Mouse (Mus musculus): Measurements from ENCODE around the gene Lypd6.

The Lypd6 gene

DNA sequence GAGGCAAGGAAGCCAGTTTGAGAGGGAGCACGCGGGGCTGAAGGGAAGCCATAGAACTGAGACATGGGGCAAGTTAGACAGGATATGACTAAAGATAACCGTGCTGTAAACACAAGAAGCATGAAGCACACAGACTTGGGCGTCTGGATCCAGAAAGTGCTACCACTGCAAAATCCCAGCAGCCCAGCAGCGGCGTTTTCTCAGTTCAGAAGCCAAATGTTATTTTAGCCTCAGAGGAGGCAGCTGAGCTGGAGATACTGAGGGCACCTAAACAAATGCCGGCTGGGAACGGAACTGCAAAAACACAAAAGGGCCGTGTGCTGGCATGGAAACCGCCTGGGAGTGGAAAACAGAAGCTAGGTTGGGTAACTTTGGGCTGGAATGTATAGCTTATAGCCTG, 43.9 kb downstream of the Lypd6 start:
- DNase-seq: peak; percentile 14

DNA sequence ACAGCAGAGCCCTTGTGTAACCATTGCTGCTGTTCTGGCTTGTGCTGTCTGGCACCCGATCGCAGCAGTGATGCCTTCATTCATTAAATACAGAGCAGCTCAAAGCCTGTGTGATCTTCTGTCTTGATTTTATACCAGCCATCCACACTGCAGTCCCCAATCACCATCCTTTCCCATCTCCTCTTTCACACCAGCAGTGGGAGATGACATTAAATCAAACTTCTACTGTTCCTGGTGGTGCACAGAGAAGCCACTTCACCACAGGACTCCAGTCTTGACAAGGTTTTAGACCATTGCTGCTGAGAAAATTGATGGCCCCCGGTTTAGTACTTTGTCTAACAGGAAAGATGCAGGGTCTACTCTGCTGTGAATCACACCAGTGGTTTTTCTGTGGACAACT, 44.9 kb downstream of the Lypd6 start:
- no peak for DNase-seq

DNA sequence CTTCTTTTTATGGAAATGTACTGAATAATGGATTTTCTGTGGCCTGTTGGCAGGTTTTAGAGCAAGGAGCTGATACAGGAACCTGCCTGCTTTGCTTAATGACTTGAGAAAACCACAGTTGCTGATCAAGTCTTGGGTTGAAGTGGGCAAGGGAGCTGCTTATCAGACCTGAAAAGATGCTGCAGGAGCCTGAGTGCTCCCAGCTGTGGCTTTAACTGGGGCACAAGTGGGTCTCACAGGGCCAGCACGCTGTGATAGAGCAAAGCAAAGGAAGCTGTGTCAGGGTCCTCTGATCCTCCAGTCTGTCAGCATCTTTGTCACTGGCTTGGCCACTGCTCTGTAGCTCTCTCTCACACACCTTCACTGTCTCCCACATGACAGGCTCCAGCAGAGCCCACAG, 45.4 kb downstream of the Lypd6 start:
- no peak for DNase-seq

DNA sequence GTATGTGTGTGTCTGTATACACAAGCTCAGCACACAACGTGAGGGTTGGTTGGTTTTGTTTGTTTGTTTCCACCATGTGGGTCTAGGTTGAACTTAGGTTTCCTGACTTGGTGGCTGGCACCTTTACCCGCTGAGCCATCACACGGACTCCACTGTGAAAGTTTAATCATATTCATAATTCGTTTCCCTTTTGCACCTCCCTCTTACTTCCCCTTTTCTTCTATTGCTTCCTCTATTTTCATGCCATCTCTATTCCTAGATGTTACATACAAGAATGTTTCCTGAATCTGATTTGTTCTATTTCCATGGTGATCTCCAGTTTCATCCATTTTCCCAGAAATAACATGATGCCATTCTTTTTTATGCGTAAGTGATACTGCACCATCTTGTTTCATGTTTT, 46.2 kb downstream of the Lypd6 start:
- no peak for DNase-seq

DNA sequence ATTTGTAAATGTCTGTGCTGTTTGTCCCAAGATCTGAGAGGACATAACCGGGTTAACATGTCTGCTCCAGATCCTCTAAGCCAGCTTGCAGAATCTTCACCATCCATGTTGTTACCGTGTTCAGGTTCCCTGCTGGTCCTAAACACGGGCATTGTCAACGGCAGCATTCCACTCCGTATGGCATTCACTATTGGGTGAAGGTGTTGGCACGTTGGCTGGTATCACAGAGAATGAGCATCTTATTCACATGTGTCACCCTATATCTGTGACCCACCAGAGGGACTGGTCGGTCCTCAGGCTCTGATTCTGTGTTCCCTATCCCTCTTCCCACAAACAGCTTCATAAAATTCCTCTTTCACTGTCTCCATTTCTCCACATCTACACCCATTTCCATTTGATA, 52.9 kb downstream of the Lypd6 start:
- no peak for DNase-seq

DNA sequence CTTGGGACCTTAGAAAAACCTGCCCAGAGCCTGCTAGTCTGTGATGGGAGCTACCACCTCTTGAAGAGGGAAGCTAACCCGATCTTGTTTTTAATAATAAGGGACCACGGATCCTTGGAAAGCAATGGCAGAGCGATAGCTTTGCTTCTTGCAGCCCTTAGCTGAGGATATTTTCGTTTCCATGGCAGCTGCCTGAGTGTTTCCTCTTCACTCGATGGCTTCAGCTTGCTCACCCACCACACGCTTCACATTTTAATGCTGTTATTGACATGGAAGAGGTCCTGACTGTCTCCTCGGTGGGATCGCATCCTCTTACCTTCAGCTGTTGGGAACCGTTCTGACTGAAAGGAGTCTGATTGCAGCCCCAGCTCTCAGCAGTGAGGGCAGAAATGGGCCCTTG, 54.6 kb downstream of the Lypd6 start:
- DNase-seq: no peak

DNA sequence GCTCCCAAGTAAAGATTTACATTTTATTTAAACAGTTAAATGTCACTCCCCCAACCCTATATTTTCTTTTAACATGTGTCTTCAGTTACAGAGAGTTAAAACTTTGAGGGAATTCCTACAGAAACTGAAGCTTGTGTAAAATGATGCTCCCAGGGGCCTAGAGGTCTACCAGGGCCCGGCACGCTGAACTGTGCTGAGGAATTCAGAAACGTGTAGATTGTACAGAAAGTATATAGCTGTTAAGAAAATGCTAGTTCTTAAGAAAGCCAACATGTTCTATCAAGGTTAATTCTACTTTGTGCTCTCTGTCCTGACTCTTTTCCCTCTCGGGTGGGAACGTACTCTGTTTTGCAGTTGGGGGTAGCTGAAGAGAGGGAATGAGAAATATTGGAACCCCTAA, 57.1 kb downstream of the Lypd6 start:
- DNase-seq: no peak

DNA sequence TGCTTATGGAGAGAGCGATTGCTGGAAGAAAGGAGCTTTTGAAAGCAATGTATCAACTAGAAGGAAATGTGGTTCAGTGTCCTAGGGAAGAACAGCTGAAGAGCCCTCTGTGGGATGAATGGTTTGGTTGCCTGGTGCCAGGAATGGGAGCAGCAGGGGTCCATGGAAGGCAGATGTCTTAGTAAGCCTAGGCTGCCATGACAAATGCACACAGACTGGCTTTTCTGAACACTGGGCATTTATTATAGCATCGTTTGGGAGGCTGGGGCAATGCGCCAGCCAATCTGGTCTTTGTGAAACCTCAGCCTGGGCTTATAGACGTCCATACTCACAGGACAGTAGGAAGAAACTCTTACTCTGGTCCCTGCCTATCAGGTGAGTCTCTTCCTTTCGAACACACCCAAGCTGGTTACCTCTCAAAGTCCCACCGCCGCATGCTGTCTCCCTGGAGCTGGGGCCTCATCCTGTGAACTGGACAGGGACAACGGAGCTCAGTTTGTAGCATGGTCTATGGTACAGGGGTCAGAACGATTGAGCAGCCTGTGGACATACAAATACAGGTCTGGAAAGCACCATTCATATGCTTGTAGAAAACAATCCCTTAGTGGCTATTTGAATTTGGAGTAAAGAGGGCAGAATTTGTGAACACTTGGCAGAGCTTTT, 61.4 kb downstream of the Lypd6 start:
- DNase-seq: peak; percentile 5

DNA sequence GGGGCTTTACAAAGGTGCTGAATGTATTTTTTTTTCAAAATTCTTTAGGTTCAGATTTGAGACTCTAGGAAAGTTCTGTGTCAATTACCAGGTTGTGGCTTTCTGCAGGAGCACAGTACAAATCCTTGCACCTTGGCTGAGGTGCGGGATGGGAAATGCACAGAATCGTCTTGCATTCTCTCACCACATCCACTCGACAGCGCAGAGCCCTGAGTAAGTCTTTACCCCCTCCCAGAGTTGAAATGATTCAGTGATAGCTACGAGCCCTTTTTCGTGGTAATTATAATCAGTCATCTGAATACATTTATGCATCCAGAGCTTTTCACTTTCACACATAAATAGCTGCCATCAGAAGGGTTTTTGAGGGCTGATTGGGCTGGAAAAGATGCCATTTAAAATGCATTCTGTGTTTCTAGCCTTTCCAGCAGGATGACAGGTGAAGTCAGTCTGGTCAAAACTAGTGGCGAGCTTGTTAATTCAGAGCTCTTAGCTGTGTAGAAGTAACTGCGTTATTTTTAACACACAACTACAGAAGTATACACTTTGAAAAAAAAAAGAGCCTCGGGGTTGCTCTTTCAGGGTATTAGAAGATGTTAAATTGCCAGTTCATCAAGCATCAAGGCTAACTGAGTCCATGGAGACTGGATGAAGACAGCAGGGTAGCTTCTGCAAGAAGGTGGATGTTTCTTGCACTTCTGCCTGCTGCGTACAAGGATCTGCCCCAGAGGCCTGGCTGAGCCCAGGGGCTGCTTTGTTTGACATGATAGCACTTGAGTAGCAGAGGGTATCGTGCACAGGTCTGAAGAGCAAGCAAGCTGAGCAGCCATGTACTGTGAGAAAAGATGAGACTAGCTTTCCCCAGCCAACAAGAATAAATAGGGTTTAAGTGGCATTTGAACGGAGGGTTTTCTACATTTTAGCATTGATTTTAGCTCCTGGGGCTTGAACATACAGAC, 62.4 kb downstream of the Lypd6 start:
- DNase-seq: no peak

DNA sequence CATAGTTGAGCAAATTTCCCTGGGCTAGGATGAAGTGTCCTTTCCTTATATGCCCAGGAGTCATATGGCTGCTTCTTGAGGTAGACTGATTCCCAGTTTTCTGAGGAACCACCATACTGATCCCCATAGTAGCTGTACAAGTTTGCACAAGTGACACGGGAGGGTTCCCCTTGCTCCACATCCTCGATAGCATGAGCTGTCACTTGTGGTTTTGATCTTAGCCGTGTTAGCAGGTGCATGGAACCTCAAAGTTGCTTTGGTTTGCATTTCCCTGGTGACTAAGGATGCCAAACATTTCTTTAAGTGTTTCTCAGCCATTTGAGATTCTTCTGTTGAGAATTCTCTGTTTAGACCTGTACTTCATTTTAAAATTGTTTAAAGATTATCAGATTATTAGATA, 64.4 kb downstream of the Lypd6 start:
- DNase-seq: no peak

DNA sequence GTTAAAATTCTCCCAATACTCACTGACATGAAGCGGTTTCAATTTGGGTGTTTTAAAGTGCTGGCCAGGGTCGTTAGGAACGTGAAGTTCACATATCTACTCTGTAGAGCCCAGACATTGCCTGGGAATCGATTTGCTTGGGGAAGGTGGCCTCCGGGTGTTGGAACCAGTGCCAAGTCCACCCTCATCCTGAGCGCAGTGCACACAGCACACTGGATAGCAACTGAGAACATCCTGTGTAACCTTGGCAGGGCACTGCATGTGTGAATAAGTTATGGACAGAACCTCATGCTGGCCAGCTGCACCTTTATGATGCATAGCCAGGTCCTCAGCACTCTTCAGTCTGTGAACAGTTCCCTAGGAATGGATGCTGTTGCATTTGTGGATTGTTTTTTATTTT, 77.4 kb downstream of the Lypd6 start:
- DNase-seq: no peak

DNA sequence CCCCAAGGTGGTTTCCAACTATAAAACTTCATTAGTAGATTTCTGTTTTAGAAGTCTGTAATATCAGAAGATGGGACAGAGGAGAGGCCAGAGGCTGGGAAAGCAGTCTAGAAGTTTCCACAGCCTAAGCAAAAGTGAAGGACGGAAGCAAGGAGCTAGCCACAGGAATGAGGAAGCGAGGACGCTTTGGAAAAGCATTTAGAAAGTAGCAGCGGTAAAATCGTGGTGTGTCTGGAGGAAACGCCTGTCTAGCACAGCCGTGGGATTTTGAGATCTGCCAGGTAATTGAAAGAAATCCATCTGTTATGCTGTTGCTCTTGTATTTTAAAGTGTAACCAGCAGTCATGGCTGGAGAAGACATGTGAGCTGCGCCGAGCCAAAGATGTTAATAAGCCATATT, 81.1 kb downstream of the Lypd6 start:
- DNase-seq: no peak

DNA sequence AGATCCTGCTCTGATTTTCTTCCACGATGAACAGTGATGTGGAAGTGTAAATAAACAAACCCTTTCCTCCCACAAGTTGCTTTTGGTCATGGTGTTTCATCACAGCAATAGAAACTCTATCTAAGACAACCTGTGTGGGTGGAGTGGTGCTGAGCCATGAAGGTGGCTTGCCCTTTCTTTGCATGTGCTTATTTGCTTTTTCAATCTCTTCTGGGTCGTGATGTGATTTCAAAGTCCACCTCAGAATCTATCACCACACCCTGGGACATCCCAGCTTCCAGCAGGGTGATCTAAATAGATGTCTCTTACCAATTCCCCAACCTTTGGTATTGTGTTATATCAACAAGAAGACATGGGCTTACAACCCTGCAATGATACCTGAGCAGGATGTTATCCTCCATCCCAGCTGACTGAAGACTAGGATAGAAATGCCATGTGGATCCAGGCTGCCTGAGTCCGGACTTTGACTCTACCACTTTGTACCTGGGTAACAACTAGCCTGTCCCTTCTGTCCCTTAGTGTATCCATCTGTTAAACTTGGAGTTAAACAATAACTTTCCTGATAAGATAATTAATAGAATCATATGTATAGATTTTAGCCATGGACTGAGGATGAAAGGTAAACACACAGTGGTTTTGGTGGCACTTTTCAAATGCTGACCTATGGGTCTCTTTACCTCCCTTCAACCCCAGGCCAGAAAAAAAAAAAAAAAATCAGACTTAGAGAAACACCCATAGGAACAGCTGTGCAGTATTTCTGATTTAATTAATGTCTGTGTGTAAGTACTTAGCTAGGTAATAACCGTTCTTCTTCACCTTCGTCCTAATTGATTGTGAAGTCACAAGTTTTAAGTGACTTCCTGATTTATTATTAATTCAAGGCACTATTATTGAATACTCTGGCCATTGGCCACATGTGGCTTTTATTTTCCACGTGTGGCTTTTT, 83.3 kb downstream of the Lypd6 start:
- DNase-seq: no peak

DNA sequence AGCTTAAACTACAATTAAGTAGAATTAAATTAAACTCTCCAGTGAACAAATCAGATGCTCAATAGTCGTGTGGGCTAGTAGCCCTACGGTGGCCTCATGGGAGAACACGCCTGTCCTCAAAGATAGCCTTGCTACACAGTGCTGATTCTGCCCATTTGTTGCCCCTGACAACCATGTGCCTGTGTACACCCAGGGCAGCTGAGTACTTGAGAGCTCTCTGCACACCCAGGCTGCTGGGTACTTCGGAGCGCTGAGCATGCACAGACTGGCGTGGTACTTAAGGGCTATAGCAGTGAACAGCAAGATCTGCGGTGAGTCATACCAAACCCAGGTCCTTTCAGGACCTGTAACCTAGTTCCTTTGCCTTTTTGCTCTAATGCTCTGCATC, 84.0 kb downstream of the Lypd6 start:
- no peak for DNase-seq

DNA sequence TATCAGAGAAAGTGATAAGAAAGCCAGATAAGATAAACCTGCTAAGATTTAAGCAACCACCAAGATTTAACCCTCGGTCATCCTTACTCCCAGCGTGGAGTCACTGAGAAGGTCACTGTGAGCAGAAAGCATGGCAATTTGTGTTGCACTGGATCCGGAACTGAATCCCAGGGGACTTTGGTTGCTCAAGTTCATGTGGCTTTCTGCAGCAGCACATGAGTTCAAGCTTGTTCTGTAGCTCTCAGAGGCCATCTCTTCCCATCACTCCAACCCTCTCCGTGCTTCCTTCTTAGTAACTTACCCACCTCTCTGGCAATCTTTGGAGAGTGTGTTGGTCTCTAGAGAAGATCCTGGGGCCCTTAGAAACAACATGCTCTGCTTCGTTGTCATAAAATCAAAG, 84.6 kb downstream of the Lypd6 start:
- DNase-seq: no peak

DNA sequence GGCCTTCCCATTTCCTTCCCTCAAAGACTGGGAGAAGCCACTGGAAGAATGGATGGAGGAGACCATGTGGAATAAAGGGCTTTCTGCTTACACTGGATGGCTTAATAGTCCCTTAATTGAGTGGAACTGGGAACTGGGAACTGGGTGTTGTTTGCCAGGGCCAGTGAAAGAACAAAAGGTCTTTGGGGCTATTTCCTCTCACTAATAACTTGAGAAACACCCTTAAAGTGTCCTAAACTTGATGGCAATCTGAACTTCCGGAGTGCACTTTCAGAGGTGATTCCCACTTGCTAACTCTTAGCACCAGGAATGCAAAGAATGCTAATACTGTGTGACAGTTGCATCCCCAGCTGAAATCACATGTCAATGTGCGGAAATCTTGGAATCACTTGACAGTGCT, 85.2 kb downstream of the Lypd6 start:
- DNase-seq: no peak

DNA sequence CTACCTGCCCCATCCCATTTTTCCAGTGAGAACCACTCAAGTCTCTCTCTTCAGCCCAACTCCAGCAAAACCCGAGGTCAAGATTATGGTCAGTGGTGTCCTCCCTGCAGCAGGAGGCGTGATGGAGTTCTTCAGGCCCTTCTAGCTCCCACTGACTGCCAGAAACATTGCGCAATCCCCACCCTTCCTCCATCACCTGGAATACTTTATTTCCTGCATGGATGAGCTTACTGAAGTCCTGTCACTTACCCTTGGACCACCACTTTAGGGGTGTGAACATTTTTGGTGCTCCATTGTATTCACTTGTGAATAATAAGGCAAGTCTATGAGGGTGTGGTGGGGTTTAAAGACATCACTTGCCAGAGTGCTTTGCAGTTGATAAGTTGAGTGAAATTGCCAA, 85.7 kb downstream of the Lypd6 start:
- no peak for DNase-seq

DNA sequence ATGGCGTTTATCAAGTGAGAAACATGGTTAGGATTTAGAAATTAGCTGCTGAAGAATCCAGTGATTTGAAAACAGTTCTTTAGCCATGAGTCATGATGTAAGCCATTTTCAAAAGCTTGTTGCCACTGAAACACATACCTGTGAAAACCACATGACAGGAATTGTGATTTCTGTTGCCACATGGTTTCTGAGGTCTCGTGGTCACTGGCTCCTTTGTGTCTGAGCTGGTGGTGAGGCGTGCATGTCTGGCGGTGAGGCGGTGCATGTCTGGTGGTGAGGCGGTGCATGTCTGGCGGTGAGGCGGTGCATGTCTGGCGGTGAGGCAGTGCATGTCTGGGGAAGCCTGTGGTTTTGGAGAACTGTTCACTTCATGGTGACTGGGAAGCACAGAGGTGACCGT, 89.8 kb downstream of the Lypd6 start:
- no peak for DNase-seq

DNA sequence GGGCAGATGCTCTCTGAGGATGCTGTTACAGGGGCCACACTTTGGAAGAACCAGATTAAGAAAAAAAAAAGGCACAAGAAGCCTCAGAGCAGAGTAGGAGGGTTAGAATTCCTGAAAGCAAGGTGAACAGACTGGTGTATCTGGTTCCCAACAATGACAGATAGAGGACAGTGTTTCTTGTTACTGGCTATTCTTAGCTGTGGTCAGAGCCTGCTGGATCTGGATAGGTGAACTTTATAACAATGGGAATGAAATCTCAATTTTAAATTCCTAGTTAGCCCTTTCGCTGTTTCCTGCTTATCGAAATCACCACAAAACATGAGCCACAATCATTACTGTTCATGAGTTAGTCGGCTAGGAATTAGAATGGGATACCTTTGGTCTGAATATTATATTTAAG, 93.8 kb downstream of the Lypd6 start:
- DNase-seq: no peak

DNA sequence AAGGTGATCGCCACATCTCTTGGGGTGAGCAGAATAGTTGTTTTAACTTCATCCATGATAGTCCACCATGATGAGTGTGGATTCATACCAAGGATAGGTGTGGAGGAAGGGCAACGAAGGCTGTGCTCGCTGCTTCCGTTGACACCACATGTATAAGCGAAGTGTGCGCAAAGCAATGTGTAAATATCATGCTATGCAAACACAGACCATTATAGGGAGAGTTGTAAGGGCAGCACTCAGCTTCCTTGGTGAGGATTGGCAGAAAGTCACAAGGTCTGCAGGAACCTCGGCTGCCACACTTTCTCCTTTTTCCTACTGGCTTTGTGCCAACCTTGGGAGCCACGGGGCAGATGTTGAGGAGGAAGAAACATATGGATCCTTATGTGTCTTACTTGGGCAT, 97.4 kb downstream of the Lypd6 start:
- DNase-seq: no peak

DNA sequence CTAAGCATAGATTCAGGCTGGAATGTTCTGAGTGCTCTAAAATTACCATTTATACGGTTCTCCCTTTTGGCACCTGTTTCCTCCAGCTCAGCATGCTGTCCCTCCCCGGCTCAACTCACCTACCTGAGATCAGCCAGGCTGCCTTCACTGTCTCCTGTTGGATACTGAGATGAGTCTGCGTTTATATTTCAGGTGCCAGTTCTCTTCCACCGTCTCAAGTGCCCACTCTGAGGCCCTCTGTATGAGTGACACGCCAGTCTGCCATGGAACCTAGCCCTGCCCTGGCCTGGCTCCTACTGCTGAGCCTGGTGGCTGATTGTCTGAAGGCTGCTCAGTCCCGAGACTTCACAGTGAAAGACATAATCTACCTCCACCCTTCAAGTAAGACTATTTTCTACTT, 99.0 kb downstream of the Lypd6 start:
- DNase-seq: no peak

DNA sequence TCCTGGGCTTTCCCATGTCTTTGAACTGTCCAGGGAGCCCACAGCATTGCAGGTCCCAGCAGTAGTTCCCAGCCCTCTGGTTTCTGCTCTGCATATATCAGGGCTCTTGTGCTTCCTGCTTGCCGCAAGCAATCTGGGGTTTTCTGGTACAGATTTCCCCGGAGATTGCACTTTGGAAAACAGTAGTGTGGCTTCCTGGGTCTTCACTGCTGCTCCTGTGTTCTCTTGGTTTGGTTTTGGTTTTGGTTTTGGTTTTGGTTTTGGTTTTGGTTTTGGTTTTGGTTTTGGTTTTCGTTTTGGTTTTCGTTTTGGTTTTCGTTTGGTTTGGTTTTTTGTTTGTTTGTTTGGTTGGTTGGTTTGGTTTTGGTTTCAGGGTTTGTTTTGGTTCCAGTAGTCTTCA, 99.9 kb downstream of the Lypd6 start:
- DNase-seq: no peak

DNA sequence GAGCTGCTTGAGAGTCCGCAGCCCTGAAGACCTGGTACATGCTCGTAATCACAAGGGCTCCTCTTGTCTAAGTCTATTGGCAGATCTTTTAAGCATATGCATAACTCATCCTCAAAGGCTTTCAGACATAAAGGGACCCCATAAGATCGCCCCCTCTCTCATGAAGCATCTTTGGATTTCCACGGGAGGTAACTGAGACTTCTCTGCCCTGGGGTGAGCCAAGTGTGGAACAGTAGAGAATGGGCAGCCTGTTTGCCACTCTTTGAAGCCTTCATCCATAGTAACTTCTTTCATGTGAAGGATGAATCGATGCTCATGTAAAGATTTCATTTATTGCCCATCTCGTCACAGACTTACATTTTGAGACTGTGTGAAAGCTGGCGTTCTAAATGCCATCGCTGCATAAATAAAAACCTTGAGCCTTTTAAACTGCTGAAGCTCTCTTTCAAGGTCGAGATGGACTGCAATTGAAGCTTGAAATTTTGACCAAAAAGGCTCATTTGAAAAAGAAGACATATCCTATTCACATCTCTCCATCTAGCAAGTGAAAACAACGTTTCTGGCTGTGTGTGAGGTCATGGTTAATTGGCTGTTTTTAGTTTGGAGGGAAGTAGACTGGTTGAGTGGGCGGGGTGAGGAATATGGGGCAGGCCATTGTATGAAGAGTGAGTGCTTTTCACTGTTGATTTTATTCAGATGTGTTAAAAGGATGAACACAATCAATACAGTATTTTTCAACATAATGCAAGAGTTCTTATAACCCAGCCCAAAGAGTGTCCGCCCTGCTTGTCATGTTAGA, 107.7 kb downstream of the Lypd6 start:
- no peak for DNase-seq

All from layer of hippocampus, adult 9-11 months (tissue).